Mouse (Mus musculus): ENCODE measurements at regions not wholly inside any gene's neighbourhood (a gene's known extent, or its start where the extent isn't known, plus 50 kb on each side); places are given as distances from the start of the nearest gene placed in this dataset.
A peak's percentile ranks its signal among the peaks of the same experiment; 100 is the strongest.
"Not testable (repeated sequence)": the region's sequence is repeated elsewhere in the genome, so short reads cannot be mapped to it uniquely, and the experiment has no call there.

- 56% methylated on average over 3 of the region's 3 CpGs for WGBS
Observed at GRCm38 (mm10) chr12:22951956-22952355, 828.1 kb downstream of the Gm10330 start.

GRCm38 (mm10) chr12:22906156-22906555 is 873.9 kb downstream of the Gm10330 start:
- Histone ChIP-seq H3K4me3 (peak overlapping the region; percentile 56), H3K4me2 (replicated peaks) (peak overlapping the region; percentile 65), H3K9ac (peak overlapping the region; percentile 68)
- H3K27ac ChIP-seq; H3K36me3 ChIP-seq; ATAC-seq (ENCODE audit: low FRiP score, low read depth); H3K27me3 ChIP-seq; H3K9me3 ChIP-seq; H3K4me1 ChIP-seq: not testable (repeated sequence)
- WGBS: under 1% methylated on average over 46 of the region's 53 CpGs

More at GRCm38 (mm10) chr12:22951956-22952355, 828.1 kb downstream of the Gm10330 start:
- H3K27ac ChIP-seq; H3K4me1 ChIP-seq; H3K4me2 ChIP-seq (replicated peaks); H3K36me3 ChIP-seq; H3K9me3 ChIP-seq; ATAC-seq (ENCODE audit: low FRiP score, low read depth); H3K27me3 ChIP-seq; H3K9ac ChIP-seq; H3K4me3 ChIP-seq: not testable (repeated sequence)

All from limb, embryonic 13.5 days (tissue).